10 mouse cellular contexts compared by ENCODE assay signal in genomic region chr5:134544516-134545241, GRCm38 (mm10). TPM values are rescaled to one million over a fixed set of nuclear protein-coding genes. Genes with fewer than 3 reads are reported as not detected.
A peak's percentile ranks its signal among the peaks of the same experiment; 100 is the strongest.
DNase-seq lines count a peak whose midpoint lies in the region; TF ChIP-seq lines count a peak whose summit lies in the region.
"Had no signal": no experiment of that assay in that cellular context is flagged by ENCODE, and none has a peak within 500 bp of the region (broad histone marks: within the 10 kb centered on the region; RNA-seq: fewer than 3 reads in every experiment).

No protein-coding gene starts in this region.

- H3K4me3 ChIP-seq in layer of hippocampus, adult 2 months, result 0 out of 2 replicates have a peak overlapping the region, but pooled peaks have one; percentile 10
- H3K4me3 ChIP-seq: midbrain, embryonic 12.5 days had no signal

- H3K27ac ChIP-seq in layer of hippocampus, adult 2 months, result peak overlapping the region; percentile 59; the same call in 1 of the 2 replicates
- H3K27ac ChIP-seq: midbrain, embryonic 12.5 days had no signal

- DNase-seq in adrenal gland, adult 2 months, result peak; percentile 49
- DNase-seq in adrenal gland, postnatal 4 days (ENCODE audit: low spot score in 2 of 2), result no peak
- peak in 1 of 2 experiments; percentile 38 for DNase-seq in layer of hippocampus, adult 2 months (ENCODE audit: low spot score in 2 of 2)
- no peak for DNase-seq in layer of hippocampus, postnatal 25 days (ENCODE audit: extremely low spot score in 1 of 2, low spot score in 1 of 2)
- peak; percentile 33 to 42 for DNase-seq in cerebellum, postnatal 36 days
- DNase-seq in left cerebral cortex, postnatal 14 days (ENCODE audit: low spot score in 2 of 2), result peak; percentile 59 to 65
- no peak for DNase-seq in thymus, postnatal 4 days
- no peak for DNase-seq in retina, embryonic 14.5 days (ENCODE audit: low spot score)

- intact Hi-C loops in left cerebral cortex, postnatal 14 days (cut with DNase I), result loop anchor here (5.0 kb wide), 1 partner anchor 37 kb away; no protein-coding TSS in a partner anchor

- TF ChIP-seq CTCF in layer of hippocampus, adult 2 months (conservative IDR thresholded peaks at IDR 0.05), result no peak

RNA-seq across cellular contexts. Expression of gene Clip2, which starts 7.6 kb away (rescaled TPM):
- total RNA-seq in adrenal gland, adult 2 months (2021), result 10 to 100 TPM; 13.3 to 21.5 TPM
- 15.1 and 16.8 TPM in 2 replicates for polyA plus RNA-seq in adrenal gland, adult 2 months (2012; rRNA removed)
- total RNA-seq in adrenal gland, postnatal 4 days (2021), result 10 to 100 TPM; 24.7 to 29.6 TPM
- 10 to 100 TPM; 90.0 to 99.3 TPM for total RNA-seq in layer of hippocampus, adult 2 months (2021)
- 100 to 1,000 TPM in 1 of 2 experiments, 10 to 100 TPM in 1; 99.8 to 101 TPM for total RNA-seq in layer of hippocampus, postnatal 25 days (2021)
- total RNA-seq in left cerebral cortex, postnatal 14 days (2021), result 100 to 1,000 TPM; 113 to 116 TPM

RNA-seq across cellular contexts. Expression of gene Syna, which starts 15.3 kb away (rescaled TPM):
- total RNA-seq in adrenal gland, adult 2 months (2021), result not detected
- 0.04 TPM in 1 of 2 replicates, not detected in the other for polyA plus RNA-seq in adrenal gland, adult 2 months (2012; rRNA removed)
- under 1 TPM in 1 of 2 experiments, not detected in 1; 0.20 TPM for total RNA-seq in adrenal gland, postnatal 4 days (2021)
- total RNA-seq in layer of hippocampus, adult 2 months (2021), result 1 to 10 TPM; 5.4 to 6.8 TPM
- total RNA-seq in layer of hippocampus, postnatal 25 days (2021), result 1 to 10 TPM; 5.1 to 6.7 TPM
- under 1 TPM in 1 of 2 experiments, not detected in 1; 0.32 TPM for total RNA-seq in left cerebral cortex, postnatal 14 days (2021)
- polyA plus RNA-seq: heart, embryonic 16.5 days had no signal

RNA-seq across cellular contexts. Expression of gene Rfc2, which starts 36.5 kb away (rescaled TPM):
- 10 to 100 TPM; 40.0 to 48.4 TPM for total RNA-seq in adrenal gland, adult 2 months (2021)
- 25.2 and 29.5 TPM in 2 replicates for polyA plus RNA-seq in adrenal gland, adult 2 months (2012; rRNA removed)
- total RNA-seq in adrenal gland, postnatal 4 days (2021), result 10 to 100 TPM; 81.0 to 85.3 TPM
- 10 to 100 TPM; 48.1 to 55.6 TPM for total RNA-seq in layer of hippocampus, adult 2 months (2021)
- total RNA-seq in layer of hippocampus, postnatal 25 days (2021), result 10 to 100 TPM; 57.0 to 57.5 TPM
- 10 to 100 TPM; 69.1 to 70.0 TPM for total RNA-seq in left cerebral cortex, postnatal 14 days (2021)

Comparison
In these comparisons a context has a peak if more than half of its experiments do, and no peak if none do; other contexts are left out.
1. DNase-seq: peak in adrenal gland, adult 2 months (single experiment), cerebellum, postnatal 36 days (2 of 2) and left cerebral cortex, postnatal 14 days (2 of 2); none in adrenal gland, postnatal 4 days (0 of 2), layer of hippocampus, postnatal 25 days (0 of 2), thymus, postnatal 4 days (single experiment) and retina, embryonic 14.5 days (single experiment).
2. RNA of gene Syna, which starts 15.3 kb away (total RNA-seq): 5.4 to 6.8 TPM in layer of hippocampus, adult 2 months and 5.1 to 6.7 TPM in layer of hippocampus, postnatal 25 days; 0.32 TPM in left cerebral cortex, postnatal 14 days, 0.20 TPM in adrenal gland, postnatal 4 days and not detected in adrenal gland, adult 2 months; every median in the first group is over 4 times any median in the second.